Mouse (Mus musculus) spleen, embryonic (tissue): ENCODE measurements around the gene Gm49388.

Source experiments
- CTCF ChIA-PET: fragments of 350-600 bp; sonication (Branson Sonifier 250); formaldehyde crosslinking; loops from one replicate; lab custom pipeline; 2022; lab: Charles Lee

Gm49388 gene

GRCm38 (mm10) chr7:127785308-127785707 lies at the start of gene Gm49388:
TSS of gene Gm49388 (plus strand) at chr7:127785608.
- CTCF ChIA-PET: no interaction called here

DNA sequence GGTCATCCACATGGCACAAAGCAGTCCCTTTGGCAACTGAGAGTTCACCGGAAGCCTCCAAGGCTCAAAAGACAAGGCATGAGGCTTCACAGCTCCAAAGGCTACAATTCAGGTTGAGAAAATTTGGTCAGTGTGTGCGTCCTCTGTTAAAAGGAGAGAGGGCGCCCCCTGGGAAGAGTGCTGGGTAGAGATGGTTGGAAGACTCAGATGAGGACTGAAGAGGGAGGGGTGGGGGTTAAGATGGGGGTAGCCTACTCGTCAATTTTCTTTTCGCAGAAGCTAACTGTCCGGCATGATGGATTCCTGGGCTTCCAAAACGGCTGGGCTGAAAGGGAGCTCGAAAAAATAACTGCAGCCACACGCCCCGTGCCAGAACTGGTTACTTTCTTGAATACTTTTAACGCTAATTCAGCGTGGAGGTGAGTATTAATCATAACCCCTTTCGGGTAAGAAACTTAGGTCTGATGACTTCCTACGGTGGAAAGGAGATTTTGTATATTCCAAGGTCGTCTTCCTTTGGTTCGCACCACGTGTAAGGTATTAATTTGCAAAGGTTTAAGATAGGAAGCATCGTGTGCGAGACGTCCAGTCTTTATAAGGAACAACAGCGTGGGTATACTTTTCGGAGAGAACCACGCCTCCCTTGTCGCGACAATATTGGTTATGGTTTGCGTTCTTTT lies 40.9 kb upstream of the Gm49388 start, which contains the start of gene Fbxl19:
Gene Fbxl19 (plus strand): TSS at position 178 of the 680 bp plus-strand sequence.
- CTCF ChIA-PET: interaction anchor here (0.6 to 1.1 kb wide), 2 partner anchors 14 to 177 kb away, joined by 3 to 9 read pairs; no protein-coding TSS in a partner anchor

GRCm38 (mm10) chr7:127745251-127745651 lies 40.2 kb upstream of the Gm49388 start:
- CTCF ChIA-PET: no interaction called here

- CTCF ChIA-PET: no interaction called here
Observed at GRCm38 (mm10) chr7:127745652-127746493, 39.5 kb upstream of the Gm49388 start.

GRCm38 (mm10) chr7:127746494-127747491 lies 38.6 kb upstream of the Gm49388 start:
- CTCF ChIA-PET: no interaction called here

GRCm38 (mm10) chr7:127747559-127748234 lies 37.7 kb upstream of the Gm49388 start:
- CTCF ChIA-PET: no interaction called here

- CTCF ChIA-PET: no interaction called here
Observed at GRCm38 (mm10) chr7:127748235-127748560, 37.2 kb upstream of the Gm49388 start.

DNA sequence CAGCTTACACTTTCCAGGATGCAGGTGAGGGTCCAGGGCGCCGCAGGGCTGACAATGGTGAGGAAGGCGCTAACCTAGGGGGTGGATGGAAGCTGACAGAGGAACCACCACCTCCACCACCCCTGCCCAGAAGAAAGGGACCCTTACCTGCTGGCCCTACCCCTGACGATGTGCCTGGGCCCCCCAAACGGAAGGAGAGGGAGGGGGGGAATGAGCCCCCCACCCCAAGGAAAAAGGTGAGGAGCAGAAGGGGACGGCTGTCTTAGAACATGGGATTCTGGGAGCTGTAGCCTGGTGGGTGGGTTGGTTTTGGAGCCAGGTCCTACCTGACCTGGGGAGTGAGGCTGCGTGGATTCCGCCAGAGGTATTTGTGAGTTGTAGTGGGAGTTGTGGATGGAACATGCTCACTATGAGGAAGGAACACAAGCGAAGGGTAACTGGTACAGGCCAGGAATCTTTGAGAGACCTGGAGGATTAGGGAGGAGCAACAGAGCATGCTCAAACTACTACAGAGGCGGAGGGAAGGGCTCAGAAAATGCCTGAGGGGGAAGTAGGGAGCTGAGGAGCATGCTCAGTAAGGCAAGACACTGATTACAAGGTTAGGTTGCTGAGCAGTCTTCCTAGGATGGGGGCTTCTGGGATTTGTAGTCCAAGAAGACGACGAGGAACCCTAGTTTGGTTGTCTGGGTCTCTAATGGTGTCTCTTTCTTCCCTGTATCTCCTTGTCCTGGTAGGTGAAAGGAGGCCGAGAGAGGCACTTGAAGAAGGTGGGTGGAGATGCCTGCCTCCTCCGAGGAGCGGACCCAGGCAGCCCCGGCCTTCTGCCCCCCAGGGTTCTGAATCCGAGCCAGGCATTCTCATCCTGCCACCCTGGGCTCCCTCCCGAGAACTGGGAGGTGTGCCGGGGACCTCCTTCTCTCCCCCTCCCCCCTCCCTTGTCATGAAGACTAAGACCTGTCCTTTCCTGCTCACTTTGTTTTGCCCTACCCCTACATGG lies 35.0 kb upstream of the Gm49388 start:
- CTCF ChIA-PET: no interaction called here

DNA sequence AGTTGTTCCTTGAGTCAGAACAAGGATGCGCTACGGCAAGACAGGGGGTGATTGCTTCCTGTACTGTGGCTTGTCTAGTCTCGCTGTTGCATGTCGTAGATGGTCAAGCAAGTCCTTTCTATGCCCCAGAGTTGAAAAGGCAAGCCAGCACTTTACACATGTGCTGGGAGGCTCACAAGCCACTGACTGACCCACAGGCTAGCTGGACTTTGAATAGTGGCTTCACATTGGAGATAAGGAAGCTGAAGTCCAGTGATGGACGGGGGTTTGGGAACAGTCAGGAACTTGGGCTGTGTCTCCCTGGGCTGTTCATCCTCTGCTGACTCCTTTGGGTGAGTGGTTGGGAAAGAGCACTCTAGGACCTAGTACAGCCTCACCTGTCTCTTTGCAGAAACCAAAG lies 33.8 kb upstream of the Gm49388 start:
- CTCF ChIA-PET: interaction anchor here (0.6 kb wide), 2 partner anchors 425 to 774 kb away, joined by 3 to 10 read pairs; no protein-coding TSS in a partner anchor

- CTCF ChIA-PET: interaction anchor here (0.6 kb wide), 2 partner anchors 425 to 774 kb away, joined by 3 to 10 read pairs; no protein-coding TSS in a partner anchor
Observed at GRCm38 (mm10) chr7:127752069-127752468, 33.3 kb upstream of the Gm49388 start.

DNA sequence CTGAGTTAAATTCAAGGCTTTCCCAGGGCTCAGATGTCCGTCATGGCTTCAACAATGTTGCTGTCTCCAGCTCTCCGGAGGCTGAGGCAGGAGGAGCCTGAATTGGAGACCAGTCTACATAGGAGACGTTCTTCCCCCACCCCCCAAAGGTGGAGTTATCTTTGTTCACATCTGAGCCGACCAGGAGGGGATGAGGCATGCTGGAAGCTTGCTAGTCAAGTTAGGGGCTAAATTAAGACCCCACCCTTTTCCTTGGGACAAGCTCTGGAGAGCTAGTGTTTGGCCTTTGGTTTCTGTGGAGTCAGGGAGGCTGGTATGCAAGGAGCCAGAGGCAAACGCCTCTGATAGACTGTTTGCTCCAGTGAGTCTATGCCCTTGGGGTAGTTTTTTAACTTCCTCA lies 32.2 kb upstream of the Gm49388 start:
- CTCF ChIA-PET: no interaction called here

DNA sequence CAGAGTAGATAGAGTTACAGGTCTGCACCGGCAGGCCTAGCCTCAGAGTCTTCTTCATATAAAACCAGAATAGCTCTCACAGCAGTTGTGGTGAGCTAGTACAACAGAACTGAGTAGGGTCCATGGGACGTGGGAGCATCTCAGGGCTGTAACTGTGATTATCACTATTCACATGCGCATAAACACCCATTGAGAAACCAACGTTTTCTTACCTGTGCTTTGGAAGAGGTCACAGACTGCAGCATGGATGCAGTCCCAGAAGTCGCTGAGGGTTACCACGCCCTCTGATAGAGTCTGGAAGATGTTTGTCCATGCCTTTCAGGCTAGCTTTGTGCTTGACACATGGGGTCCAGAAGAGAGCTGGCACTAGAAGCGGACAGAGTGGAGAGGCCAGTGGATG lies 31.7 kb upstream of the Gm49388 start:
- CTCF ChIA-PET: no interaction called here

DNA sequence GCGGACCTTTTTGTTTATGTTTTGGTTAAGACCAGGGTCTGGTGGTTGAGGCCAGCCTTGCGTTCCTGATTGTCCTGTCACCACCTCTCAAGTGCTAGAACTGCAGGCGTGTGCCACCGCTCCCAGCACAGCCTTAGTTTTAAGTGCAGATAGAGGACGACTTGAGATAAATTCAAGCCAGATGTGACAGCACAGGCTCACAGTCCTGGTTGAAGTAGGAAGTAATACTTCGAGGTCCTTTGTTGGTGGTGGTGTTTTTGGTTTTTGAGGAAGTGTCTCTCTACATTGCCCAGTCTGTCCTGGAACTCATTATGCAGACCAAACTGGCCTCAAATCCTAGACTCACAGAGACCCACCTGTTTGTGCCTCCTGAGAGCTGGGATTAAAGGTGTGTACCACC lies 25.7 kb upstream of the Gm49388 start:
- CTCF ChIA-PET: no interaction called here

GRCm38 (mm10) chr7:127760478-127760877 lies 24.9 kb upstream of the Gm49388 start:
- CTCF ChIA-PET: interaction anchor here (0.7 kb wide), 1 partner anchor 284 kb away, joined by 4 read pairs; no protein-coding TSS in a partner anchor

GRCm38 (mm10) chr7:127761026-127761425 lies 24.4 kb upstream of the Gm49388 start:
- CTCF ChIA-PET: interaction anchor here (0.6 to 0.7 kb wide), 2 partner anchors 228 to 283 kb away, joined by 4 read pairs; no protein-coding TSS in a partner anchor

DNA sequence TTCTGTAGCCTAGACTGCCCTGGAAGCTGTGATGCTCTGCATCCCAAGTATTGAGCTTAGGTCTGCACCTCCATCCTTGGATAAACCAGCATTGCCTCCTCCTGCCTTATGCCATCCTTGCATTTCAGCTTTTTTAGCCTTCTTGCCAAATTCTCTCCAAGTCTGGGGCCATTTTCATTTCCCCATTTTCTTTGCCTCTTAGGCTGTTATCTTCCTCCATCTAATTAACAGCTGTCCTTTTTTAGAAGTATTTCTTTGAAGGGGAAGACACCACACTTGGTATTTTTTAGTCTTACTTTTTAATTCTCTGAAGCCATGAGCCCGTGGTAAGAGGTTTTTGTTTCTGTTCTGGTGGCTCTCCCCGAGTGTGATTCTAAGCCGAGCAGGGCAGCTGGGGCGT lies 21.8 kb upstream of the Gm49388 start:
- CTCF ChIA-PET: interaction anchor here (0.5 to 1.0 kb wide), 2 partner anchors 16 to 857 kb away, joined by 3 read pairs; no protein-coding TSS in a partner anchor

DNA sequence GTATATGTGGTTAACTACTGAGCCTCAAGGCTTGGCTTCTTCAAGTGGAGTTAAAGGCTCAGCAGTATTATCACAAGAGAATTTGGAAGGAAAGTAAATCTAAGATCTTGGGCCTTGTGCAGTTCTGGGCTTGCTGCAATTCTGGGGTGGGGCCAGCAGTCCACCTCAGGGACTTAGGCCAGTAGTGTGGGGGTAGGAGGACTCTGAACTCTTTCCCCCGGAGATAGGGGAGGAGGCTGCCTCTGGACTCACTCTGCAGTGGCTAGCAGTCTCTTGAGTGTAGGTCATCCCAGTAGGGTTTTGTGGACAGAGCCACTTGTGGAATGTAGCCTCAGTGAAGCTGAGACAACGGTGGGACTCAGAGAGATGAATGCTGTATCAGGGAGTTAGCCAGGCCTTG lies 19.7 kb upstream of the Gm49388 start:
- CTCF ChIA-PET: no interaction called here

- CTCF ChIA-PET: interaction anchor here (0.5 kb wide), 1 partner anchor 1560 kb away, joined by 3 read pairs; no protein-coding TSS in a partner anchor
Observed at GRCm38 (mm10) chr7:127766851-127767609, 18.4 kb upstream of the Gm49388 start.
